Mouse (Mus musculus) yolk sac, embryonic 10.5 days (tissue): ENCODE results near the gene Gabra5.

ENCODE experiments used
- DNase-seq: peaks from one replicate; pipeline ENCODE4 v3.0.0-alpha.2; 2017; ENCODE audit warnings: low spot score

Gabra5 gene

GRCm38 (mm10) chr7:57509681-57510141 lies at the start of gene Gabra5:
Gene Gabra5, minus strand, starts transcription at chr7:57510059.
- DNase-seq, result peak; percentile 10

- peak; percentile 1 for DNase-seq
These were observed 28.7 kb upstream of the Gabra5 start for GRCm38 (mm10) chr7:57538565-57538964.

DNA sequence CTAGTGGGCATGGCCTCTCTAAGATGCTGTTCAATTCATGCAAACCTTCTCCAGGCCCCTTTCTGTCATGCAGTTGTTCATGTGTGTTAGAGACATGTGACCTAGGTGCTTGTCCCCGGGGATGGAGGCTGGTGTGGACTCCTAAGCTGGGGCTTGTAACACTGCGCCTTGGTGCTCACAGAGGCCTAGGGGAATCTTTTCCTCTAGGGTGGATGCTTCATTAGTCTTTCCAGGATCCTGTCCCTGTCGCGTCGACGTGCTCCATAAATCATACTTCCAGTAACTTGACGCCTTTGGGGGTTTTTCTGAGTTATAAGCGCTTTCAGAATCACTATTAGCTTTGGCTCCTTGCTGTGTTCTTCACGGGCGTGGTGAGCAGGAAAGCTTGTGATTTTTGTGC lies 22.8 kb upstream of the Gabra5 start:
- no peak for DNase-seq

DNA sequence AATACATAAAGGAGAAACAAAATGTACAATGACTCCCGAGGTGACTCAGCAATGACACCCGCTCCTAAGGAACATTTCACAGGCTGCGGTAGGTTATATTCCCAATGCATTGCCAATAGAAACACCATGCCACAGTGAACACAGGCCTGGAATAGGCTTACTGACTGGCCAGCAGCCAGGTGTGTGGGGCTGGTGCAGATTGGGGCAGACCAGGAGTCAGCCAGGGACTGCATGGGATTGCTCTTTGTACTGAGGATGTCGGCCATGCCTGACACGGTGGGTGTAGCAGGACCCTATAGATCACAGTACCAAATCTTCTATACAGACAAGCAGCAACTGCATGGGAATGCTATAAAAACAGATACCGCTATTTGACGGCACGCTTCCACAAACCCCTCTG lies 20.1 kb upstream of the Gabra5 start:
- DNase-seq, result no peak

- no peak for DNase-seq
These were observed 19.6 kb upstream of the Gabra5 start for GRCm38 (mm10) chr7:57529451-57529850.

DNA sequence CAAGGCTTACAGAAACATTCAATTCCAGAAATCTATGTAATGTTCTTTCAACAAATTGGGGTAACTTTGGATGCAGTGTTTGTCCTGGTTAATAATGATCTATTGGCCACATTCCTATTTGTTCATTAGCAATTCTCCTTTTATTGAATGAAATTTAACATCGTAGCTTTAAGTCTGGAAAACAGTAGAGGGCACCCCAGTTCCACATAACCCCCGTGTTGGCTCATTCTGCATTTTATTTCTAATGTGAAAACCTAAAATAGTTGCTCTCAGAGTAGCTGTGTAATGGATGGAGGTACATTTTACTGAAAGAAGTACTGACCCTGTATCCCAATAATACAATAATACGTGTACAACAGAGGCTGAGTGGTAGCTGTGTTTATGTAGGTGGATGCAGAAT lies 3.1 kb upstream of the Gabra5 start:
- DNase-seq, result no peak

DNA sequence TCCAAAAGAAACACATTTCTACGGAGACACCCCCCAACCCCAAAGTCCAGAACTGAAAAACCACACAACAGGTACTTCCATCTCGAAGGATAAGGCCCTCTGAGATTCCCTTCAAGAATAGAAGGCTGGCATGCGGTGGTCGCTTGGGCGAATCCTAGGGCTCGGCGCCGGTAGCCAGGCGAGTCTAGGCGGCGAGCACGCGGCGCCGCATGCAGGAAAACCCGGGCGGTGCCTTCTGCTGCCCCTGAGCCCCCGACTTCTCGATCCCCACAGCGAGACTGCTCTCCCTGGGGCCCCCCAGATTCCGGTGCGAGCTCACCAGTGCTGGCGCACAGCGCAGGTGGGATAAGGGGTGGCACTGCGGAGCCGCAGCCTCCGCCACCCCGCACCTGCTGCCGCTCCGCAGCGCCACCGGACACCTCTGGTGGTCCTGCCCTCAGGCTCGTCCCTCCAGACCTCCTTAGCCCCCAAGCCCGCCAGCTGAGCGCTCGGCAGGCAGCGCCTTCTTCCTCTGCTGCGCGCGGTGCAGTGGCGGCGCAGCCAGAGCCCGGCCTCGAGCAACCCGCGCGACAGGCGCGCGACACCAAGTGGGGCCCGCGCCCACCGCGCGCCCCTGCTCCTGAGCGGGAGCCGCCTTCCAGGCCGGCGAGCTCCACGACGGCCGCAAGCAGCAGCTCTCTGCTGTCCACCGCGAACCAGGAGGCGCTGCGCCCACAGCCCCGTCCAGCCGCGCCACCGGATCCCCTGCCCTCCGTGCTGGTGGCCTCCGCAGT lies 813 bp downstream of the Gabra5 start:
- DNase-seq, result no peak

GRCm38 (mm10) chr7:57502809-57503208 lies 7.0 kb downstream of the Gabra5 start:
- DNase-seq, result no peak

DNA sequence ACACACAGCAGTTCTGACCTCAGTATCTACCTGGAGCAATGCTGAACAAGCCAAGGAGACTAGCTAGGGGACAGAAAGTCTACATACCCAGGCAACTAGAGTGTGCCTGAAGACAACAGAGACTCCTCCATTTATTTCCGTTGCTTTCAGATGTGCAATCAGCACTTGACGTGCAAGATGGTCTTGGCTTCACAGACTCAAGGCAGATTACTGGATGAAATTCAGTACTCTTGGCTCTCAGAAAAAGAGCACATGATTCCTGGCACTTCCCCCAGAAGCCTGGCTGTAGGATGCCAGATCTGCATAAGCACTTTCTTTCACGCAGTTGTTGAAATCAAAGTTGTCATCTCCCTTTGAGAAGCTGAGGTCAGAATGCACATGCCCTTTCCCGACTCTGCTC lies 18.1 kb downstream of the Gabra5 start:
- no peak for DNase-seq

GRCm38 (mm10) chr7:57486907-57487306 lies 23.0 kb downstream of the Gabra5 start:
- no peak for DNase-seq

- no peak for DNase-seq
These were observed 27.0 kb downstream of the Gabra5 start for GRCm38 (mm10) chr7:57482896-57483295.

GRCm38 (mm10) chr7:57473811-57474525 lies 35.9 kb downstream of the Gabra5 start:
- no peak for DNase-seq

DNA sequence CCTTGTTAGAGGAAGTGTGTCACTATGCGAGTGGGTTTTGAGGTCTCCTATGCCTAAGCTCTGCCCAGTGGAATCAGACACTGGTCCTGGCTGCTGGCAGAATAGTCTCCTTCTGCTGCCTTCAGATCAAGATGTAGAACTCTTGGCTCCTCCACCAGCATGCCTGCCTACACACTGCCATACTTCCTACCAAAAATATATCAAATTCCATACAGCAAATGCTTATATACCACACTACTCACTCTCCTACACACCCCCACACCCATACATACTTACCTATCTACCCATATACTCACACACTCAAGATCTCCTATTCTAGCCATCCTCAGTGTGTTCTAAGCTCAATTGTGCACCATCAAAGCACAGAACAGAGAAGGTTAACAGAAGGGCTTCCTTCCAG lies 38.5 kb downstream of the Gabra5 start:
- no peak for DNase-seq

- DNase-seq, result no peak
These were observed 49.5 kb downstream of the Gabra5 start for GRCm38 (mm10) chr7:57460354-57460753.

GRCm38 (mm10) chr7:57448239-57448638 lies 61.6 kb downstream of the Gabra5 start:
- DNase-seq, result no peak

- DNase-seq, result no peak
These were observed 87.2 kb downstream of the Gabra5 start for GRCm38 (mm10) chr7:57422675-57423074.

GRCm38 (mm10) chr7:57421044-57421443 lies 88.8 kb downstream of the Gabra5 start:
- DNase-seq, result no peak

DNA sequence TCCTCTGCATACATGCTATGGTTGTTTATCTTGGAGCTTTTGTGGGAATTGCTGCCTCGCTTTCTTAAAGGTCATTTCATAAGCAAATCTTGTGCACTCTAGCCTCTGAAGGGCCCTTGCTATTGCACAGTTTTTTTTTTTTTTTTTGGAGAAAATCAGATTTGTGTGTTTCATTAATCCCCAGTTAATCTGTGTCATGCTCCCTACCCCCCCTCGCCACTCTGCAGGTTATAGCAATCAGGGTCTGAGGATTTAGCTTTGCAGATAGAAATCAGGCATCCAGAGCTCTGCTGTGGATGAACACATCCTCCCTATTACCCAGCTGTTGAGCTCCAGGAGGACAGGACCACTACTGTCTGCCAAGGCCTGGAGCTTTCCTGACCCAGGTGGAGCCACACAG lies 90.5 kb downstream of the Gabra5 start, which contains the start of gene Gabrb3:
Gene Gabrb3 (plus strand): TSS at position 301 of the 400 bp plus-strand sequence.
- DNase-seq, result no peak

DNA sequence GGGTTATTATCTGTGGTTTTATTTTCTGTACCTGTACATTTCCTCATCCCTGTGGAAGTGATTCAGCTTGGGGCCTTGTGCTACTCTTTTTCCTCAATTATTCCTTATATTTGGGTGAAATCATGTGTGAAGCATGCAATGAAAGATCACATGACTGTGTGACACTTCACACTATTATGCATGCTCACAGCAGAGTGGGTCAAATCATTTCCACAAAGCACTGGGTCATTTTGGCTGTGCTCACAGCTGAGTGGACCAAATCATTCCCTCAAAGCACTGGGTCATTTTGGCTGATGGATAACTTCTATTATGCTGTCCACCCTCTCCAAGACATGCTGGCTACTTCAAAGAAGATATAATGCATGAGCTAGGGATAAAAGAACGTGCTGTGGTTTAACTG lies 97.0 kb downstream of the Gabra5 start:
- no peak for DNase-seq

DNA sequence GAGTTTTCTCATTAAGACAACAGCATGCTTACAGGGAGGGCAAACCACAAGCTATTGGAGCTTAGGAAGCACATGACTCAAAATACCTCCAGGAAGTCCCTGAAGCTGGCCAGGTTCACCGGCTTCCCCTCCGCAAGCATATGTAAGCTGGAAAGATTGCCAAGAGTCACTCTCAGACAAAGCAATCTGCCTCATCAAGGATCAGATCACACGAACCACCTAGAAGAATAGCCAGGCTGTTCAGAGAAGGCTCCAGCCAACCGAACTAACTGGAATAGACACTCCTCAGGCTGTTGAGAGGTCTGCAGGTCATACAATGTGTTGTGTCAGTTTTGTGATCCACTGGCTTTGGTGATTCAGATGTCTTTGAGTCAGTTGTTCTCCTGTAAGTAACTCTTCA lies 98.7 kb downstream of the Gabra5 start:
- DNase-seq, result no peak

- no peak for DNase-seq
These were observed 116.3 kb downstream of the Gabra5 start for GRCm38 (mm10) chr7:57393551-57393950.

- no peak for DNase-seq
These were observed 119.8 kb downstream of the Gabra5 start for GRCm38 (mm10) chr7:57390046-57390445.

DNA sequence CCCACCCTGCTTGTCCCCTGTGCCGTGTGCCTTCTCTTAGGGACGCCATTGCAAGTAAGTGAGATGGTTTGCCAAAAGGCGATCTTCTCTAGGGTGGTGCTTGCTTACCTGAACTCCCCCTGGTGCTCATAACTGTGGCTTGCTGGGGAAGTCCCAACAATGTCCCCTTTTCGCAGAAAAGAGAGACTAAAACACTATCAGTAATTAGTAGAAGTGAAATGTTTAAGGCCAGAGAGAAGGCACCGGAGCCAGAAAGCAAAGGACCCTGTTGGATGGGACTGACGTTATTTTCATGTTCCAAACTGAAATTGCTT lies 122.6 kb downstream of the Gabra5 start:
- no peak for DNase-seq
